Mouse (Mus musculus) midbrain, postnatal 0 days (tissue): ENCODE measurements around the gene Flt3l. TPM values are rescaled to one million over a fixed set of nuclear protein-coding genes. Genes with fewer than 3 reads are reported as not detected.

Experiments used
- ATAC-seq: fragments of 200-750 bp; cut with Nextera tagmentation; 2 replicates; pipeline ENCODE4 v1.8.0; 2017; ENCODE audit warnings: moderate number of reproducible peaks, mild to moderate bottlenecking, moderate TSS enrichment, moderate library complexity; ENCODE audit not compliant: low FRiP score
- DNase-seq: peaks from one replicate; pipeline ENCODE4 v3.0.0-alpha.2; 2015; ENCODE audit warnings: low spot score
- H3K27ac ChIP-seq: fragments of 300-500 bp; sonication (generic); 2 replicates; pipeline ENCODE4 v1.5.1; 2014; ENCODE audit warnings: low read depth, mild to moderate bottlenecking, low read length, mixed read lengths
- H3K27me3 ChIP-seq: fragments of 300-500 bp; sonication (generic); 2 replicates; pipeline ENCODE4 v1.6.1; 2014; ENCODE audit warnings: low read length, control low read depth, mixed read lengths; ENCODE audit not compliant: insufficient read depth
- H3K36me3 ChIP-seq: fragments of 300-500 bp; sonication (generic); 2 replicates; pipeline ENCODE4 v1.6.1; 2014; ENCODE audit warnings: low read length, control low read depth, mixed read lengths; ENCODE audit not compliant: insufficient read depth
- H3K4me1 ChIP-seq: fragments of 300-500 bp; sonication (generic); 2 replicates; pipeline ENCODE4 v1.6.1; 2014; ENCODE audit warnings: mild to moderate bottlenecking, control low read depth, antibody characterized with exemption, low read length, mixed read lengths; ENCODE audit not compliant: insufficient read depth
- H3K4me2 ChIP-seq: fragments of 300-500 bp; sonication (generic); 2 replicates; pipeline ENCODE4 v1.6.1; 2014; ENCODE audit warnings: low read depth, mild to moderate bottlenecking, low read length, mixed read lengths; ENCODE audit not compliant: poor library complexity, severe bottlenecking
- H3K4me3 ChIP-seq: fragments of 300-500 bp; sonication (generic); 2 replicates; pipeline ENCODE4 v1.5.1; 2014; ENCODE audit warnings: low read depth, mild to moderate bottlenecking, low read length, moderate library complexity
- H3K9ac ChIP-seq: fragments of 300-500 bp; sonication (generic); replicated peaks from 2 replicates; pipeline ENCODE4 v1.6.1; 2014; ENCODE audit warnings: mild to moderate bottlenecking, low read length, moderate library complexity, mixed read lengths; ENCODE audit not compliant: poor library complexity, severe bottlenecking
- H3K9me3 ChIP-seq: fragments of 300-500 bp; sonication (generic); 2 replicates; pipeline ENCODE4 v1.6.1; 2016; ENCODE audit warnings: low read length, control low read depth
- CTCF ChIP-seq: IDR thresholded peaks from 2 replicates; pipeline ENCODE4 v1.5.1; 2016; ENCODE audit warnings: antibody characterized with exemption, mild to moderate bottlenecking
- WGBS: fragments of 180-500 bp; shearing (Covaris S2); extraction: QIAGEN DNeasy Blood & Tissue Kit; methylation state at CpG from one replicate; pipeline ENCODE4 v1.1.7; 2014; 5-methylcytosine and 5-hydroxymethylcytosine counted together
- polyA plus RNA-seq: library from polyadenylated mRNA; unstranded; fragments of >200 nt; fragmentation: Nextera tagmentation; extraction: Ambion mirVana; gene quantifications from 2 replicates; pipeline ENCODE4 v1.2.1, GENCODE M21; 2015
- total RNA-seq: library from RNA; depleted of rRNA; stranded (reverse); fragments of >200 nt; gene quantifications from 2 replicates; pipeline ENCODE4 v1.2.3, GENCODE M21; 2014

The Flt3l gene
- total and polyA plus RNA-seq, 2 experiments from 2014 or later: 1.7 to 7.8 TPM

DNA sequence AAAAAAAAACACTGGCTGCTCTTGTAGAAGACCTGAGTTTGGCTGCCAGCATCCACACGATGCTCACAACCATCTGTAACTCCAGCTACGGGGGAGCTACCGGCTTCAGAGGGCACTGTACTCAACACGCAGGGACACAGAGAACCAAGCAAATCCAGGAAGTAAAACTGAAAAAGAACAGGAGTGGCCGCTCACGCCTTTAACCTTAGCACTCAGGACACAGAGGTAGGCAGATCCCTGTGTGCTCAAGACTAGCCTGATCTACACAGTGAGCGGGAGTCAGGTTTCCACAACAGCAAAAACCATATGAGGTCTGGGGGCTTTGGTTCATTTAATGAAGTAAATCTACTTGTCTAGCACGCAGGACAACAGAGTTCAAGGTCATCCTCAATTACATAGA, 30.7 kb downstream of the Flt3l start:
- Histone ChIP-seq H3K27ac (no peak overlapping the region), H3K4me1 (no peaks in the 10 kb centered on the region), H3K9me3 (no peaks in the 10 kb centered on the region), H3K4me3 (no peak overlapping the region), H3K9ac (no peak overlapping the region), H3K27me3 (no peaks in the 10 kb centered on the region), H3K36me3 (no peaks in the 10 kb centered on the region), H3K4me2 (no peak overlapping the region)
- 83% methylated on average over 8 of the region's 8 CpGs for whole genome bisulfite sequencing
- no peak for DNase-seq
- no peak for ATAC-seq
- no peak for TF ChIP-seq CTCF

DNA sequence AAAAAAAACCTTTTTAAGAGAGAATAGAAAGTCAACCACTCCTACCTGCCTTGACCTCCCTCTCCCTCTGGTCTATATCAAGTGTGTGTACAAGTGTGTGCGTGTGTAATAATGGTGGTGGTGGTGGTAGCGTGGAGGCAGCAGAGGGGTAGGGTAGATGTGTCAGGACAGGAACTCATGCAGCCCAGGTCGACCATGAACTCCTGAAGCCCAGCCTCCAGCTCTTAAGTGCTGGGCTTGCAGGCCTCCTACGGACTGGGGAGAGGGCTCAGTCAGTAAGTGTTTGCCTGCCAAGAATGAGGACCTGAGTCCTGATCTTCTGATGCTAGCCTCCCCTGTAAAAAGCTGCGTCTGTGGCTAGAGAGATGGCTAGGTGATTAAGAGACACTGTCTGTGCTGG, 31.3 kb downstream of the Flt3l start:
- H3K27ac ChIP-seq: no peak overlapping the region
- H3K9ac ChIP-seq: no peak overlapping the region
- no peak for ATAC-seq
- no peak for TF ChIP-seq CTCF
- WGBS: 81% methylated on average over 5 of the region's 5 CpGs
- no peak for DNase-seq
- H3K4me1 ChIP-seq: no peaks in the 10 kb centered on the region
- no peaks in the 10 kb centered on the region for H3K36me3 ChIP-seq
- H3K9me3 ChIP-seq: no peaks in the 10 kb centered on the region
- no peak overlapping the region for H3K4me2 ChIP-seq
- H3K27me3 ChIP-seq: no peaks in the 10 kb centered on the region
- H3K4me3 ChIP-seq: no peak overlapping the region

DNA sequence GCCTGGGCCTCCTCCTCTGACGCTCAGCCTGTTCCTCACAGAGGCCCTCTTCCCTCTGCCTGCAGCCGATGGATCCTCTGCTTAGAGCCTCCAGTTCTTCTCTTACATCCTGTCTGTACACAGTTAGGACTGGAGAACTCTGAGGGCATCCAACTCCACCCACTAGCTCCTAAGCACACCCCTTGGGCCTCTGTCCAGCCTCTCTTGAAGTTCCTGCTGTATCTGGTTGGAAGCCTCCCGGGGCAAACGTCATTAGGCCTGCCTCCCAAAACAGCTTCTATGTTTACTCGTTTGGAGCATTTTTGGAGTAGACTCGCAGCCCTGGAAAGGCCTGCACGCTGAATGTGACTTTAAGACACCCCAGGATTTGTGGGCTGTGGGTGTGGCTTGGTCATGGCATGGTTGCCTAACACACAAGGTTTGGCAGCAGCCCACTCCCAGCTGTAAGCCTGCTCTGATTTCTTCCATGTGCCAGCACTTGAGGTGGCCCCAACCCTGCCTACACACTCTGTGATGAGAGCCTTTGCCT, 32.5 kb downstream of the Flt3l start, which contains the start of gene Fcgrt:
Gene Fcgrt, minus strand, starts transcription at position 200 of the 529 bp plus-strand sequence.
- no peak within 1 kb of the TSS; the same call in 1 of the 2 replicates for H3K4me3 ChIP-seq
- no peaks in the 10 kb centered on the region for H3K9me3 ChIP-seq
- H3K27me3 ChIP-seq: no peaks in the 10 kb centered on the region
- 82% methylated on average over 7 of the region's 7 CpGs for WGBS
- no peaks in the 10 kb centered on the region for H3K4me1 ChIP-seq
- peak within 1 kb of the TSS; percentile 22; the same call in 1 of the 2 replicates for H3K4me2 ChIP-seq
- peak; percentile 76 for DNase-seq
- 0 out of 2 replicates have a peak within 1 kb of the TSS, but pooled peaks have one; percentile 38 for H3K27ac ChIP-seq
- no peak for TF ChIP-seq CTCF
- no peaks in the 10 kb centered on the region for H3K36me3 ChIP-seq
- no peak within 1 kb of the TSS for H3K9ac ChIP-seq
- 0 out of 2 replicates have a peak, but pooled peaks have one; percentile 34 for ATAC-seq

DNA sequence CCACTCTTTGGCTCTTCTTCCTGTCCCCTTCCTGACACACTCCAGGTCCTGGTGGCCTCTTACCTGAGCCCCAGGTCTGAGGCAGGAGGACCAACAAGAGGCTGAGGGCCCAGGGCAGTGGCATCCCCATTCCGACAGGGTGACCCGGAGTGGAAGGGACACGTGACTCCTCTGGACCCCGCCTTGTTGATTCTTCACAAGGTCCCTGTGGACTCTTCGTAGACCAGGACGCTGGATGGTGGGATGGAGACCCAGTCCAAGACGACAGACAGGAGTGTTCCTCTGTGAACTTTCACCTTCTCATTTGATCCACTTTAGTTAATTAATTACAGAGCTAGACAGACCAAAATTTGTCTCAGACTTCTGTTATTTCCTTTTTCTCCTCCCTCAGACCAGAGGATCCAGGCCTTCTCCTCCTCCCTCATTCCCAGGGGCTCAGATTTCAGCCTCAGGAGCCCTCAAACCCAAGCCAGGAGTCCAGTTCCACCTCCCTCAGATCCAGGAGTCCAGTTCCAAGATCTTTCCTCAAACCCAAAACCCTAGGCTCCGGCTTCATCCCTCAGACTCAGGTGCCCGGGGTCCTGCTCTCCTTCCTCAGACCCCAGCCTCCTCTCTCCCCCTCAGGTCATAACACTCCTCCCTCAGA, 33.2 kb downstream of the Flt3l start:
- no peak for DNase-seq
- no peak for ATAC-seq
- WGBS: 87% methylated on average over 9 of the region's 9 CpGs
- Histone ChIP-seq H3K27ac (0 out of 2 replicates have a peak overlapping the region, but pooled peaks have one; percentile 38), H3K36me3 (no peaks in the 10 kb centered on the region), H3K9me3 (no peaks in the 10 kb centered on the region), H3K27me3 (no peaks in the 10 kb centered on the region), H3K4me2 (peak overlapping the region; percentile 22; the same call in 1 of the 2 replicates), H3K4me1 (no peaks in the 10 kb centered on the region), H3K9ac (no peak overlapping the region), H3K4me3 (no peak overlapping the region; the same call in 1 of the 2 replicates)
- TF ChIP-seq CTCF: no peak

DNA sequence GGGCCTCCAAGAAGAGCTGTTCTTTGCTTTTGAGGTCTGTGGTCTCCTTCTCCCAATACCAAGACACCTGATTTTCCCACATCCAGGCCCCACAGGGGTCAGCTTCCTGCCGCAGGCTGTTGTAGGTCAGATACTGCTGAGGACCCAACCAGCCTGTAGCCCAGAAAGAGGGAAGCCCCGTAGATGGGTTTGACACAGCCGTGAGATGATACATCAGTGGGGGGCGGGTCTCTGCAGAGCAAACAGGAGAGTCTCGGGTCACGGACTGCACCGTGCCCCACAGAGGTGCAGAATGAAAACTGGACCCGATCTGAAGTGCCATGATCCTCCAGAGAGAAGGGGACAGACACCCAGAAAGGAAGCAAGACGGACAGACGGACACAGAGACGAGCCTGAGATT, 33.8 kb downstream of the Flt3l start:
- Histone ChIP-seq H3K27me3 (no peaks in the 10 kb centered on the region), H3K4me2 (peak overlapping the region; percentile 22; the same call in 1 of the 2 replicates), H3K27ac (no peak overlapping the region), H3K4me3 (no peak overlapping the region), H3K36me3 (no peaks in the 10 kb centered on the region), H3K9ac (no peak overlapping the region), H3K9me3 (no peaks in the 10 kb centered on the region), H3K4me1 (no peaks in the 10 kb centered on the region)
- WGBS: 81% methylated on average over 11 of the region's 11 CpGs
- DNase-seq (no peak), ATAC-seq (no peak)
- no peak for TF ChIP-seq CTCF

DNA sequence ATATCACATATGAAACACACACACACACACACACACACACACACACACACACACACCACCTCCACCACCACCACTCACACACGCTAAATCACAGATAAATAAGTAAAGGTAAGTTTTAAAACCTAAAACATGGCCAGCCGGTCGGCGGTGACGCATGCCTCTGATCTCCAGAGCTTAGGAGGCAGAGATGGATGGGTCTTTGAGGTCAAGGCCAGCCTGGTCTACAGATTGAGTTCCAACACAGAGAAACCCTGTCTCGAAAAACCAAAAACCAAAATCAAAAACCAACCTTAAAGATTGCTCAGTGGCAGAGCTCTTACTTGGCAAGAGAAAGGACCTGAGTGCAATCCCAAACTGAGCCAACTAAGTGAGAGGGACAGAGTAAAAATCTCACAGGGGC, 36.2 kb downstream of the Flt3l start:
- DNase-seq (no peak), ATAC-seq (no peak)
- WGBS: 93% methylated on average over 6 of the region's 6 CpGs
- no peaks in the 10 kb centered on the region for H3K4me1 ChIP-seq
- no peaks in the 10 kb centered on the region for H3K36me3 ChIP-seq
- H3K4me3 ChIP-seq: no peak overlapping the region
- H3K27ac ChIP-seq: no peak overlapping the region
- no peaks in the 10 kb centered on the region for H3K9me3 ChIP-seq
- no peak overlapping the region for H3K9ac ChIP-seq
- no peak overlapping the region for H3K4me2 ChIP-seq
- no peaks in the 10 kb centered on the region for H3K27me3 ChIP-seq
- no peak for TF ChIP-seq CTCF
